7 mouse cellular contexts compared by ENCODE assay signal in the genomic region with DNA sequence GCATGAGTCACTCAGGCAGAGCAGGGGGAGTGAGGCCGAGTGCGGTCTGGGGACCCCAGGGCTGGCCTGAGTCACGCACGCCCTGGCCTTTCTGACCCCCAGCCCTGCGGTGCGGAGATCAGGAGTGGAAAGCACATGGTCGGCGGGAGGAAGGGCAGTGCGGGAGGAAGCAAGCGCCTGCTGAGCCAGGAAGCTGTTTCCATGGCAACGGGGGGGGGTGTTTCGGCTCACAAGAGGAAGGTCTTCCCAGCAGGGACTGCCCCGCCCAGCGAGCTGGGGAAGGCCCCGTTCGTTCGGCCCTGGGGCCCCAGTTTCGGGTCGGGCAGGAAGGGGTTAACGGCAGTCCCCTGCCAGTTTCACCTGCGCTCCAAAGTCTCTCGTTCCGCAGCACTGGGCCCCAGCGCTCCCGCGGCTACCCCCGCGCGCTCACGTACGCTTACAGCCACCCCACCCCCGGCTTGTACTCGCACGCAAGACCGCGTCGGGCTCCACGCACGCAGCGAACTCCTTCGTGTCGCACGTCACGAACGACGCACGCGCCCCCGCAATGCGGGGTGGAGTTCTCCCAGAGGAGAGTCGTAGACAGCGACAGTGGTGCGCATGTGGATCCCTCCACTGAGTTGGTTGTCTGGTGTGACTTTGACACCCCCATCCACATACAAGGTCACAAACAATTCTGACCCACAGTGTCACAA. TPM values are rescaled to one million over a fixed set of nuclear protein-coding genes. Genes with fewer than 3 reads are reported as not detected.
DNase-seq lines count a peak whose midpoint lies in the region; ATAC-seq lines count a peak whose summit lies in the region.

No protein-coding gene starts in this region.

- H3K27me3 ChIP-seq in limb, embryonic 11.5 days (ENCODE audit: control insufficient read depth, insufficient read depth, low read length), result no peaks in the 10 kb centered on the region
- peaks cover 55% of the 10 kb centered on the region for H3K27me3 ChIP-seq in midbrain, embryonic 13.5 days

- peak overlapping the region; percentile 64 for H3K9ac ChIP-seq in limb, embryonic 11.5 days (ENCODE audit: low read length)
- H3K9ac ChIP-seq in midbrain, embryonic 13.5 days (replicated peaks), result peak overlapping the region; percentile 62

- WGBS in limb, embryonic 11.5 days, result under 1% methylated on average over 52 of the region's 53 CpGs
- WGBS in midbrain, embryonic 13.5 days, result under 1% methylated on average over 53 of the region's 53 CpGs

- peak; percentile 94 for DNase-seq in adrenal gland, postnatal 10 days
- DNase-seq in embryo, embryonic 9.5 days (ENCODE audit: extremely low spot score), result peak; percentile 85
- peak; percentile 100 for DNase-seq in heart, adult 11 months
- DNase-seq in kidney, adult 18-20 months, result peak; percentile 91
- DNase-seq in limb, embryonic 11.5 days (ENCODE audit: low spot score), result peak; percentile 84
- peak; percentile 82 to 86 for DNase-seq in spleen, postnatal 14 days (ENCODE audit: low spot score in 2 of 2)

- H3K36me3 ChIP-seq in limb, embryonic 11.5 days (ENCODE audit: control insufficient read depth, insufficient read depth, low read length), result no peaks in the 10 kb centered on the region
- H3K36me3 ChIP-seq in midbrain, embryonic 13.5 days, result no peaks in the 10 kb centered on the region

- peak; percentile 14; the same call in 1 of the 2 replicates for ATAC-seq in limb, embryonic 11.5 days (ENCODE audit: insufficient number of reproducible peaks, low FRiP score, low TSS enrichment, low read depth)
- ATAC-seq in midbrain, embryonic 13.5 days, result peak; percentile 19; the same call in 1 of the 2 replicates

- H3K9me3 ChIP-seq in limb, embryonic 11.5 days (ENCODE audit: control insufficient read depth, low read length), result no peaks in the 10 kb centered on the region
- no peaks in the 10 kb centered on the region for H3K9me3 ChIP-seq in midbrain, embryonic 13.5 days

- 0 out of 2 replicates have a peak overlapping the region, but pooled peaks have one; percentile 23 for H3K27ac ChIP-seq in limb, embryonic 11.5 days (replicated peaks; ENCODE audit: low read depth, low read length)
- peak overlapping the region; percentile 10; the same call in 1 of the 2 replicates for H3K27ac ChIP-seq in midbrain, embryonic 13.5 days

- H3K4me2 ChIP-seq in limb, embryonic 11.5 days (ENCODE audit: low read depth, severe bottlenecking), result peak overlapping the region; percentile 97
- peak overlapping the region; percentile 89 for H3K4me2 ChIP-seq in midbrain, embryonic 13.5 days (replicated peaks)

- peaks cover 28% of the 10 kb centered on the region for H3K4me1 ChIP-seq in limb, embryonic 11.5 days (ENCODE audit: control insufficient read depth, insufficient read depth, low read length)
- peaks cover 39% of the 10 kb centered on the region for H3K4me1 ChIP-seq in midbrain, embryonic 13.5 days (replicated peaks)

- peak overlapping the region; percentile 39 for H3K4me3 ChIP-seq in limb, embryonic 11.5 days (ENCODE audit: low read depth, low read length)
- H3K4me3 ChIP-seq in midbrain, embryonic 13.5 days (replicated peaks), result peak overlapping the region; percentile 46

RNA-seq across cellular contexts. Expression of a gene that starts 4.6 kb away (rescaled TPM):
- 1 to 10 TPM; 6.5 to 6.6 TPM for total RNA-seq in adrenal gland, postnatal 10 days (2021)
- polyA plus RNA-seq in limb, embryonic 11.5 days (2014; fragmentation: Nextera tagmentation; extraction: Ambion mirVana), result 14.5 and 15.2 TPM in 2 replicates
- polyA plus RNA-seq in midbrain, embryonic 13.5 days (2015; fragmentation: Nextera tagmentation; extraction: Ambion mirVana), result 23.5 and 23.8 TPM in 2 replicates

RNA-seq across cellular contexts. Expression of a gene that starts 7.3 kb away (rescaled TPM):
- 100 to 1,000 TPM in 1 of 2 experiments, 10 to 100 TPM in 1; 28.7 to 134 TPM for total RNA-seq in adrenal gland, postnatal 10 days (2021)
- polyA plus RNA-seq in limb, embryonic 11.5 days (2014; fragmentation: Nextera tagmentation; extraction: Ambion mirVana), result 7.2 and 7.7 TPM in 2 replicates
- 3.5 and 6.1 TPM in 2 replicates for polyA plus RNA-seq in midbrain, embryonic 13.5 days (2015; fragmentation: Nextera tagmentation; extraction: Ambion mirVana)

RNA-seq across cellular contexts. Expression of a gene that starts 16.3 kb away (rescaled TPM):
- total RNA-seq in adrenal gland, postnatal 10 days (2021), result 10 to 100 TPM; 88.6 to 91.7 TPM
- polyA plus RNA-seq in limb, embryonic 11.5 days (2014; fragmentation: Nextera tagmentation; extraction: Ambion mirVana), result 127 and 133 TPM in 2 replicates
- 66.5 and 68.6 TPM in 2 replicates for polyA plus RNA-seq in midbrain, embryonic 13.5 days (2015; fragmentation: Nextera tagmentation; extraction: Ambion mirVana)

RNA-seq across cellular contexts. Expression of a gene that starts 16.4 kb away (rescaled TPM):
- 100 to 1,000 TPM; 477 to 503 TPM for total RNA-seq in adrenal gland, postnatal 10 days (2021)
- 1,235 and 1,326 TPM in 2 replicates for polyA plus RNA-seq in limb, embryonic 11.5 days (2014; fragmentation: Nextera tagmentation; extraction: Ambion mirVana)
- polyA plus RNA-seq in midbrain, embryonic 13.5 days (2015; fragmentation: Nextera tagmentation; extraction: Ambion mirVana), result 1,603 and 1,658 TPM in 2 replicates

RNA-seq across cellular contexts. Expression of a gene that starts 16.6 kb away (rescaled TPM):
- total RNA-seq in adrenal gland, postnatal 10 days (2021), result 1 to 10 TPM in 1 of 2 experiments, not detected in 1; 1.1 TPM
- polyA plus RNA-seq in limb, embryonic 11.5 days (2014; fragmentation: Nextera tagmentation; extraction: Ambion mirVana), result not detected in 2 replicates
- polyA plus RNA-seq in midbrain, embryonic 13.5 days (2015; fragmentation: Nextera tagmentation; extraction: Ambion mirVana), result not detected in 2 replicates

Comparison
In these comparisons a context has a peak if more than half of its experiments do, and no peak if none do; other contexts are left out.
1. Peak in every context shown above with its lines: DNase-seq, ATAC-seq, H3K4me3 ChIP-seq and H3K27ac ChIP-seq.